Mouse (Mus musculus) liver, embryonic 14.5 days (tissue): ENCODE data around the gene Ngdn. TPM values are rescaled to one million over a fixed set of nuclear protein-coding genes. Genes with fewer than 3 reads are reported as not detected.

Experiments used
- ATAC-seq: fragments of 200-750 bp; cut with Nextera tagmentation; 2 replicates; pipeline ENCODE4 v1.8.0; 2017; ENCODE audit warnings: moderate number of reproducible peaks, mild to moderate bottlenecking, moderate library complexity; ENCODE audit not compliant: insufficient read depth
- DNase-seq, 3 experiments: peaks; one replicate each; pipeline ENCODE4 v3.0.0-alpha.2; 2012 to 2013; ENCODE audit warnings: low read depth in 3 of 3, low spot score in 3 of 3
- H3K27ac ChIP-seq: fragments of 300-500 bp; sonication (generic); 2 replicates; pipeline ENCODE4 v1.5.1; 2014; ENCODE audit warnings: moderate library complexity, mild to moderate bottlenecking, control low read depth, inconsistent platforms
- H3K27me3 ChIP-seq: fragments of 300-500 bp; sonication (generic); 2 replicates; pipeline ENCODE4 v1.6.1; 2014; ENCODE audit warnings: mild to moderate bottlenecking, low read length, moderate library complexity; ENCODE audit not compliant: control insufficient read depth, insufficient read depth
- H3K36me3 ChIP-seq: fragments of 300-500 bp; sonication (generic); replicated peaks from 2 replicates; pipeline ENCODE4 v1.6.1; 2014; ENCODE audit warnings: low read depth; ENCODE audit not compliant: control insufficient read depth, insufficient read depth
- H3K4me1 ChIP-seq, 2 experiments: fragments of 200-500 bp in 1 of 2; fragments of 300-500 bp in 1 of 2; sonication (generic) in 1 of 2; replicated peaks; 2 replicates each; pipeline ENCODE4 v1.6.1; 2012 to 2014; ENCODE audit warnings: antibody characterized with exemption in 1 of 2, inconsistent platforms in 1 of 2, low read length in 1 of 2; ENCODE audit not compliant: control insufficient read depth in 2 of 2, insufficient read depth in 2 of 2
- H3K4me2 ChIP-seq: fragments of 300-500 bp; sonication (generic); 2 replicates; pipeline ENCODE4 v1.6.1; 2014; ENCODE audit warnings: low read depth, mild to moderate bottlenecking, control low read depth, moderate library complexity
- H3K4me3 ChIP-seq, 2 experiments: fragments of 200-500 bp in 1 of 2; fragments of 300-500 bp in 1 of 2; sonication (generic) in 1 of 2; 2 replicates each; pipeline ENCODE4 v1.5.1; 2012 to 2014; ENCODE audit warnings: low read depth in 2 of 2, low read length in 2 of 2, mild to moderate bottlenecking in 2 of 2, control low read depth in 1 of 2, inconsistent platforms in 1 of 2, moderate library complexity in 1 of 2; ENCODE audit not compliant: insufficient read depth in 1 of 2
- H3K9ac ChIP-seq: fragments of 300-500 bp; sonication (generic); replicated peaks from 2 replicates; pipeline ENCODE4 v1.6.1; 2014; ENCODE audit warnings: mild to moderate bottlenecking, control low read depth, moderate library complexity
- H3K9me3 ChIP-seq: fragments of 300-500 bp; sonication (generic); 2 replicates; pipeline ENCODE4 v1.6.1; 2016; ENCODE audit warnings: low read length, mixed read lengths; ENCODE audit not compliant: control insufficient read depth
- CTCF ChIP-seq: IDR thresholded peaks from 2 replicates; pipeline ENCODE4 v1.5.1; 2016; ENCODE audit warnings: antibody characterized with exemption, low read depth, control low read depth
- EP300 ChIP-seq: IDR thresholded peaks from 2 replicates; pipeline ENCODE4 v1.6.1; 2016; ENCODE audit warnings: antibody characterized with exemption, low read depth
- WGBS: fragments of 180-500 bp; shearing (Covaris S2); extraction: QIAGEN DNeasy Blood & Tissue Kit; methylation state at CpG from one replicate; pipeline ENCODE4 v1.1.7; 2014; ENCODE audit not compliant: insufficient replicate concordance; 5-methylcytosine and 5-hydroxymethylcytosine counted together
- polyA plus RNA-seq, 2 experiments: library from polyadenylated mRNA; depleted of rRNA in 1 of 2; stranded (reverse) in 1 of 2; unstranded in 1 of 2; fragments of >200 nt; fragmentation: Nextera tagmentation in 1 of 2; extraction: Ambion mirVana in 1 of 2; gene quantifications; 2 replicates each; pipeline versions ENCODE4 v1.2.1 to v1.2.3; 2012 to 2014

Ngdn gene
- polyA plus RNA-seq, 2 experiments: 31.0 to 36.0 TPM

- Histone ChIP-seq H3K27me3 (no peaks in the 10 kb centered on the region; the same call in 1 of the 2 replicates), H3K9ac (no peak overlapping the region), H3K27ac (no peak overlapping the region), H3K4me1 (no peaks in the 10 kb centered on the region), H3K36me3 (no peaks in the 10 kb centered on the region), H3K4me3 (no peak overlapping the region), H3K4me2 (no peak overlapping the region), H3K9me3 (no peaks in the 10 kb centered on the region)
- WGBS: 69% methylated on average over 13 of the region's 13 CpGs
- no peak for TF ChIP-seq EP300
- TF ChIP-seq CTCF: no peak
- ATAC-seq (no peak), DNase-seq (no peak)
Observed at GRCm38 (mm10) chr14:54988882-54989281, 26.4 kb upstream of the Ngdn start.

GRCm38 (mm10) chr14:54989886-54990441 lies 25.3 kb upstream of the Ngdn start:
- Histone ChIP-seq H3K4me2 (no peak overlapping the region), H3K36me3 (no peaks in the 10 kb centered on the region), H3K4me3 (no peak overlapping the region), H3K4me1 (no peaks in the 10 kb centered on the region), H3K27ac (no peak overlapping the region), H3K27me3 (no peaks in the 10 kb centered on the region; the same call in 1 of the 2 replicates), H3K9ac (no peak overlapping the region), H3K9me3 (no peaks in the 10 kb centered on the region)
- TF ChIP-seq CTCF (no peak), EP300 (no peak)
- ATAC-seq: no peak
- 67% methylated on average over 8 of the region's 8 CpGs for WGBS
- DNase-seq: no peak

- H3K9me3 ChIP-seq: no peaks in the 10 kb centered on the region
- no peak for TF ChIP-seq EP300
- no peak for TF ChIP-seq CTCF
- no peaks in the 10 kb centered on the region; the same call in 1 of the 2 replicates for H3K27me3 ChIP-seq
- H3K4me1 ChIP-seq: no peaks in the 10 kb centered on the region
- no peak overlapping the region for H3K9ac ChIP-seq
- H3K4me3 ChIP-seq: no peak overlapping the region
- H3K36me3 ChIP-seq: no peaks in the 10 kb centered on the region
- H3K4me2 ChIP-seq: no peak overlapping the region
- H3K27ac ChIP-seq: no peak overlapping the region
- 74% methylated on average over 10 of the region's 10 CpGs for WGBS
- no peak for ATAC-seq
- no peak for DNase-seq
Observed at GRCm38 (mm10) chr14:54992196-54992595, 23.1 kb upstream of the Ngdn start.

- no peak for DNase-seq
- ATAC-seq: no peak
- WGBS: 36% methylated on average over 10 of the region's 10 CpGs
Observed at GRCm38 (mm10) chr14:54993636-54994035, 21.6 kb upstream of the Ngdn start.

GRCm38 (mm10) chr14:54994136-54994868 lies 21.0 kb upstream of the Ngdn start, which contains the start of gene Myh7:
Gene Myh7, minus strand, starts transcription at chr14:54994626.
- DNase-seq (no peak), ATAC-seq (no peak)
- WGBS: 42% methylated on average over 11 of the region's 11 CpGs
- no peaks in the 10 kb centered on the region for H3K4me1 ChIP-seq
- H3K9me3 ChIP-seq: no peaks in the 10 kb centered on the region
- H3K36me3 ChIP-seq: no peaks in the 10 kb centered on the region
- TF ChIP-seq CTCF (no peak), EP300 (no peak)
- H3K4me3 ChIP-seq: no peak within 1 kb of the TSS
- H3K27me3 ChIP-seq: no peaks in the 10 kb centered on the region; the same call in 1 of the 2 replicates
- H3K9ac ChIP-seq: no peak within 1 kb of the TSS
- H3K27ac ChIP-seq: no peak within 1 kb of the TSS
- no peak within 1 kb of the TSS for H3K4me2 ChIP-seq

More at GRCm38 (mm10) chr14:54993636-54994035, 21.6 kb upstream of the Ngdn start:
- TF ChIP-seq CTCF (no peak), EP300 (no peak)
- Histone ChIP-seq H3K36me3 (no peaks in the 10 kb centered on the region), H3K9me3 (no peaks in the 10 kb centered on the region), H3K9ac (no peak overlapping the region), H3K27me3 (no peaks in the 10 kb centered on the region; the same call in 1 of the 2 replicates), H3K4me3 (no peak overlapping the region), H3K4me1 (no peaks in the 10 kb centered on the region), H3K27ac (no peak overlapping the region), H3K4me2 (no peak overlapping the region)
